Mouse (Mus musculus) kidney, embryonic 16.5 days (tissue): ENCODE measurements around the gene Zfp410. TPM values are rescaled to one million over a fixed set of nuclear protein-coding genes. Genes with fewer than 3 reads are reported as not detected.
"Not testable (repeated sequence)": the region's sequence is repeated elsewhere in the genome, so short reads cannot be mapped to it uniquely, and the experiment has no call there.

Source experiments
- ATAC-seq: fragments of 200-750 bp; cut with Nextera tagmentation; 2 replicates; pipeline ENCODE4 v1.8.0; 2017; ENCODE audit warnings: moderate TSS enrichment; ENCODE audit not compliant: low FRiP score, low TSS enrichment
- H3K27ac ChIP-seq: fragments of 300-500 bp; sonication (generic); 2 replicates; pipeline ENCODE4 v1.5.1; 2014; ENCODE audit warnings: low read length
- H3K27me3 ChIP-seq: fragments of 300-500 bp; sonication (generic); 2 replicates; pipeline ENCODE4 v1.6.1; 2014; ENCODE audit warnings: low read length, control low read depth, mixed read lengths; ENCODE audit not compliant: insufficient read depth
- H3K36me3 ChIP-seq: fragments of 300-500 bp; sonication (generic); 2 replicates; pipeline ENCODE4 v1.6.1; 2014; ENCODE audit warnings: low read length, control low read depth, mixed read lengths; ENCODE audit not compliant: insufficient read depth
- H3K4me1 ChIP-seq: fragments of 300-500 bp; sonication (generic); 2 replicates; pipeline ENCODE4 v1.6.1; 2014; ENCODE audit warnings: low read length, control low read depth, mixed read lengths; ENCODE audit not compliant: insufficient read depth
- H3K4me2 ChIP-seq: fragments of 300-500 bp; sonication (generic); replicated peaks from 2 replicates; pipeline ENCODE4 v1.6.1; 2014; ENCODE audit warnings: low read depth, low read length
- H3K4me3 ChIP-seq: fragments of 300-500 bp; sonication (generic); 2 replicates; pipeline ENCODE4 v1.5.1; 2014; ENCODE audit warnings: mild to moderate bottlenecking, low read length
- H3K9ac ChIP-seq: fragments of 300-500 bp; sonication (generic); replicated peaks from 2 replicates; pipeline ENCODE4 v1.6.1; 2014; ENCODE audit warnings: low read length
- H3K9me3 ChIP-seq: fragments of 300-500 bp; sonication (generic); 2 replicates; pipeline ENCODE4 v1.6.1; 2016; ENCODE audit warnings: low read length, control low read depth
- WGBS: fragments of 180-500 bp; shearing (Covaris S2); extraction: QIAGEN DNeasy Blood & Tissue Kit; methylation state at CpG from one replicate; pipeline ENCODE4 v1.1.7; 2014; 5-methylcytosine and 5-hydroxymethylcytosine counted together
- polyA plus RNA-seq: library from polyadenylated mRNA; unstranded; fragments of >200 nt; fragmentation: Nextera tagmentation; extraction: Ambion mirVana; gene quantifications from 2 replicates; pipeline ENCODE4 v1.2.1, GENCODE M21; 2015

Gene Zfp410
- polyA plus RNA-seq, 1 experiment from 2014 or later, result 85.5 TPM

GRCm38 (mm10) chr12:84336963-84337625 is 20.4 kb downstream of the Zfp410 start:
- no peak overlapping the region for H3K4me3 ChIP-seq
- H3K36me3 ChIP-seq, result peaks cover 62% of the 10 kb centered on the region
- no peaks in the 10 kb centered on the region for H3K4me1 ChIP-seq
- ATAC-seq, result no peak
- H3K4me2 ChIP-seq, result no peak overlapping the region
- H3K27me3 ChIP-seq, result no peaks in the 10 kb centered on the region
- 93% methylated on average over 11 of the region's 11 CpGs for WGBS
- no peak overlapping the region for H3K27ac ChIP-seq
- H3K9ac ChIP-seq, result no peak overlapping the region
- H3K9me3 ChIP-seq, result no peaks in the 10 kb centered on the region

GRCm38 (mm10) chr12:84347192-84347591 is 30.5 kb downstream of the Zfp410 start:
- WGBS, result 54% methylated on average over 2 of the region's 2 CpGs

DNA sequence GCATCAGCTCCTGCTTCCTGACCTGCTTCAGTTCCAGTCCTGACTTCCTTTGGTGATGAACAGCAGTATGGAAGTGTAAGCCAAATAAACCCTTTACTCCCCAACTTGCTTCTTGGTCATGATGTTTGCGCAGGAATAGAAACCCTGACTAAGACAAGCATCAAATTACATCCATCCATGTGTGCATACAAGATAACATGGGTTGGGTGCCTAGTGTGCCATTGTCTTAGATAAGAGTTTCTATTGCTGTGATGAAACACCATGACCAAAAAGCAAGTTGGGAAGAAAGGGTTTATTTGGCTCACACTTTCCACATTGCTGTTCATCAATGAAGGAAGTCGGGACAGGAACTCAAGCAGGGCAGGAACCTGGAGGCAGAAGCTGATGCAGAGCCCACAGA is 42.0 kb downstream of the Zfp410 start:
- not testable (repeated sequence) for H3K4me3 ChIP-seq, H3K36me3 ChIP-seq, H3K9me3 ChIP-seq, H3K9ac ChIP-seq, H3K27me3 ChIP-seq, H3K27ac ChIP-seq, H3K4me2 ChIP-seq, ATAC-seq
- peaks cover 16% of the 10 kb centered on the region for H3K4me1 ChIP-seq
- 81% methylated on average over 2 of the region's 2 CpGs for WGBS

More at GRCm38 (mm10) chr12:84347192-84347591, 30.5 kb downstream of the Zfp410 start:
- H3K4me1 ChIP-seq, result peaks cover under 1% of the 10 kb centered on the region; the same call in 1 of the 2 replicates
- H3K4me2 ChIP-seq, result no peak overlapping the region
- no peak overlapping the region for H3K27ac ChIP-seq
- H3K4me3 ChIP-seq, result no peak overlapping the region
- no peaks in the 10 kb centered on the region for H3K9me3 ChIP-seq
- peak; percentile 82; the same call in 1 of the 2 replicates for ATAC-seq
- no peaks in the 10 kb centered on the region for H3K27me3 ChIP-seq
- H3K36me3 ChIP-seq, result peaks cover 15% of the 10 kb centered on the region
- no peak overlapping the region for H3K9ac ChIP-seq

- H3K9ac ChIP-seq, result peak within 1 kb of the TSS; percentile 73
- peak within 1 kb of the TSS; percentile 3; the same call in 1 of the 2 replicates for H3K27ac ChIP-seq
- peak; percentile 99 for ATAC-seq
- peaks cover 18% of the 10 kb centered on the region for H3K4me1 ChIP-seq
- H3K36me3 ChIP-seq, result no peaks in the 10 kb centered on the region; the same call in 1 of the 2 replicates
- WGBS, result under 1% methylated on average over 51 of the region's 51 CpGs
- no peaks in the 10 kb centered on the region for H3K9me3 ChIP-seq
- H3K4me2 ChIP-seq, result peak within 1 kb of the TSS; percentile 72
- H3K27me3 ChIP-seq, result no peaks in the 10 kb centered on the region
- peak within 1 kb of the TSS; percentile 82 for H3K4me3 ChIP-seq
These were observed 45.2 kb downstream of the Zfp410 start, which contains the start of the genes Coq6 and Fam161b for GRCm38 (mm10) chr12:84361555-84362489. Coq6 (plus strand) TSS chr12:84361657. Fam161b (minus strand) TSS chr12:84361833.

DNA sequence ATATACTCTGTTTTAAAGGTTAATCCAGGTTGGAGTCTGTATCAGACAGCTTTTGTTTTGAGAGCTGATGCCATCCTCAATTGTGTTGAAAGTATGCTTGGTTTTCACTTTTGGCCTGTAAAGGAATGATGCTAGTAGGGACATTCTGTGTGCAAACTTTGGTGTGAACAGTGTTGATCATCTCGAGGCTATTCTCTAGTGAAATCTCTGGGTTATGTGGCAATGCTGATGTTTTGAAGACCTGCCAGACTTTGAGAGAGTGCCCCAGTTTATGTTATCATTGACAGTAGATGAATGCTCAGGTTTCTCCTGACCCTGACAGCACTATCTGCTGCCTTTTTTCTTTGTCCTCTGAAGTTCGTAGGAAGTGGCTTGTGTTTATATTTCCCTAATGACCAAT is 46.2 kb downstream of the Zfp410 start:
- no peak for ATAC-seq
- H3K27me3 ChIP-seq, result no peaks in the 10 kb centered on the region
- no peaks in the 10 kb centered on the region for H3K9me3 ChIP-seq
- peak overlapping the region; percentile 82 for H3K4me3 ChIP-seq
- no peak overlapping the region; the same call in 1 of the 2 replicates for H3K9ac ChIP-seq
- peaks cover 8% of the 10 kb centered on the region; the same call in 1 of the 2 replicates for H3K36me3 ChIP-seq
- WGBS, result 40% methylated on average over 2 of the region's 2 CpGs
- peaks cover 18% of the 10 kb centered on the region for H3K4me1 ChIP-seq
- H3K4me2 ChIP-seq, result peak overlapping the region; percentile 72
- no peak overlapping the region for H3K27ac ChIP-seq

GRCm38 (mm10) chr12:84364291-84364690 is 47.6 kb downstream of the Zfp410 start:
- H3K9ac ChIP-seq, result no peak overlapping the region
- WGBS, result 82% methylated on average over 9 of the region's 9 CpGs
- no peak for ATAC-seq

GRCm38 (mm10) chr12:84365137-84365536 is 48.5 kb downstream of the Zfp410 start:
- WGBS, result 92% methylated on average over 6 of the region's 6 CpGs
- ATAC-seq, result no peak
- no peaks in the 10 kb centered on the region for H3K9me3 ChIP-seq

More at GRCm38 (mm10) chr12:84364291-84364690, 47.6 kb downstream of the Zfp410 start:
- Histone ChIP-seq H3K36me3 (peaks cover 20% of the 10 kb centered on the region; the same call in 1 of the 2 replicates), H3K4me3 (no peak overlapping the region), H3K4me1 (peaks cover 18% of the 10 kb centered on the region), H3K27me3 (no peaks in the 10 kb centered on the region), H3K9me3 (no peaks in the 10 kb centered on the region), H3K27ac (no peak overlapping the region), H3K4me2 (no peak overlapping the region)

DNA sequence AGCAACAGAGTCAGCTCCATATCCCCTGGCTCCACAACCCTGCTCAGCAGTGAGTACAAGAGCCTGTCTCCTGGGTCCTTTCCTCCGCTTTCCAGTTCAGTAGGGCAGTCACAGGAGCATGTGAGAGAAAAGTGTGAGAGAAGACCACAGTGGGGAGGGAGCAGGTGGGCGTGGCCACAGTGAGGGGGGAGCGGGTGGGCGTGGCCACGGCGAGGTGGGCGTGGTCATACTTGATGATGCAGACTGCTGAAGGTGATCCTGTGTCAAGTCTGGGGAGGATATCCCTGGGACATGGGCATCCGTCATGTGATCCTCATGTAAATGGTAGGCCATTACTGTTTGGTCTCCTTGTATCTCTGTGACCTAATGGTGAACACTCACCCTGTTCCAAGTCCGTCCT is 50.3 kb downstream of the Zfp410 start:
- no peak for ATAC-seq
- no peaks in the 10 kb centered on the region for H3K27me3 ChIP-seq
- peaks cover 43% of the 10 kb centered on the region for H3K36me3 ChIP-seq
- WGBS, result 69% methylated on average over 9 of the region's 9 CpGs
- no peaks in the 10 kb centered on the region for H3K9me3 ChIP-seq
- peaks cover 11% of the 10 kb centered on the region for H3K4me1 ChIP-seq
- no peak overlapping the region for H3K4me2 ChIP-seq
- no peak overlapping the region for H3K27ac ChIP-seq
- no peak overlapping the region for H3K9ac ChIP-seq
- no peak overlapping the region for H3K4me3 ChIP-seq

More at GRCm38 (mm10) chr12:84365137-84365536, 48.5 kb downstream of the Zfp410 start:
- Histone ChIP-seq H3K4me2 (no peak overlapping the region), H3K36me3 (peaks cover 25% of the 10 kb centered on the region; the same call in 1 of the 2 replicates), H3K4me3 (no peak overlapping the region), H3K27ac (no peak overlapping the region), H3K4me1 (peaks cover 18% of the 10 kb centered on the region), H3K27me3 (no peaks in the 10 kb centered on the region), H3K9ac (no peak overlapping the region)

DNA sequence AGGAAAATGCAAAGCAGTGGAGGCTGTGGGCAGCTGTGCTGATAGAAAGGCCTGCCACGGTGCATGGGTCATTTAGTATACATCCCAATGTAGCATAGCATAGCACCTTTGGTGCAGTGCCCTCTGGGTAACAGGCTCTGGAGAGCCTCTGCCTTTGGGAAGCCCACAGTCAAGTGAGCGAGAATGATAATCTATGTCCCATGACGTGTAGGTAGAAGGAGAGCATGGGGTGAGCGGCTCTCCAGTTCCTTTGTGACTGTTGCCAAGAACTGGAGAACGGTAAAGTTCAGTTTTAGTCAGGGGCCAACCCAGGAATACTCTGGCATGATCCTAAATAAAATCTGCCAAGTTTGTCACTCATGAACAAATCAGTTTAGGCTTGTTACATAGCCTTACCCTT is 55.0 kb downstream of the Zfp410 start:
- H3K27me3 ChIP-seq, result no peaks in the 10 kb centered on the region
- H3K4me3 ChIP-seq, result no peak overlapping the region
- ATAC-seq, result no peak
- 95% methylated on average over 5 of the region's 5 CpGs for WGBS
- no peak overlapping the region for H3K9ac ChIP-seq
- peaks cover 55% of the 10 kb centered on the region for H3K36me3 ChIP-seq
- H3K4me2 ChIP-seq, result no peak overlapping the region
- H3K9me3 ChIP-seq, result no peaks in the 10 kb centered on the region
- H3K27ac ChIP-seq, result no peak overlapping the region
- H3K4me1 ChIP-seq, result peaks cover 9% of the 10 kb centered on the region; the same call in 1 of the 2 replicates
